Mouse (Mus musculus): Measurements from ENCODE around the gene Slc38a1.

Slc38a1 gene

GRCm38 (mm10) chr15:96617555-96617954, 25.2 kb downstream of the Slc38a1 start:
- DNase-seq (ENCODE audit: low read depth, low spot score) = no peak

- no peak for DNase-seq (ENCODE audit: low read depth, low spot score)
These were observed 34.0 kb downstream of the Slc38a1 start for GRCm38 (mm10) chr15:96608671-96609070.

GRCm38 (mm10) chr15:96607422-96607821, 35.3 kb downstream of the Slc38a1 start:
- no peak for DNase-seq (ENCODE audit: low read depth, low spot score)

- DNase-seq (ENCODE audit: low read depth, low spot score) = peak; percentile 12
These were observed 38.4 kb downstream of the Slc38a1 start for GRCm38 (mm10) chr15:96604282-96604681.

- no peak for DNase-seq (ENCODE audit: low read depth, low spot score)
These were observed 40.7 kb downstream of the Slc38a1 start for GRCm38 (mm10) chr15:96602043-96602442.

GRCm38 (mm10) chr15:96599852-96600781, 42.6 kb downstream of the Slc38a1 start:
- DNase-seq (ENCODE audit: low read depth, low spot score) = no peak

- no peak for DNase-seq (ENCODE audit: low read depth, low spot score)
These were observed 43.7 kb downstream of the Slc38a1 start for GRCm38 (mm10) chr15:96598888-96599578.

- no peak for DNase-seq (ENCODE audit: low read depth, low spot score)
These were observed 45.6 kb downstream of the Slc38a1 start for GRCm38 (mm10) chr15:96597116-96597515.

GRCm38 (mm10) chr15:96594316-96594715, 48.4 kb downstream of the Slc38a1 start:
- DNase-seq (ENCODE audit: low read depth, low spot score) = no peak

GRCm38 (mm10) chr15:96593866-96594265, 48.8 kb downstream of the Slc38a1 start:
- DNase-seq (ENCODE audit: low read depth, low spot score) = no peak

- DNase-seq (ENCODE audit: low read depth, low spot score) = no peak
These were observed 49.3 kb downstream of the Slc38a1 start for GRCm38 (mm10) chr15:96593457-96593856.

- no peak for DNase-seq (ENCODE audit: low read depth, low spot score)
These were observed 49.7 kb downstream of the Slc38a1 start for GRCm38 (mm10) chr15:96592976-96593375.

- no peak for DNase-seq (ENCODE audit: low read depth, low spot score)
These were observed 50.8 kb downstream of the Slc38a1 start for GRCm38 (mm10) chr15:96591876-96592417.

- no peak for DNase-seq (ENCODE audit: low read depth, low spot score)
These were observed 53.6 kb downstream of the Slc38a1 start for GRCm38 (mm10) chr15:96588996-96589657.

- DNase-seq (ENCODE audit: low read depth, low spot score) = no peak
These were observed 54.7 kb downstream of the Slc38a1 start for GRCm38 (mm10) chr15:96587998-96588397.

GRCm38 (mm10) chr15:96583371-96584008, 59.2 kb downstream of the Slc38a1 start:
- DNase-seq (ENCODE audit: low read depth, low spot score) = no peak

GRCm38 (mm10) chr15:96576998-96577397, 65.7 kb downstream of the Slc38a1 start:
- DNase-seq (ENCODE audit: low read depth, low spot score) = no peak

- DNase-seq (ENCODE audit: low read depth, low spot score) = no peak
These were observed 73.7 kb downstream of the Slc38a1 start for GRCm38 (mm10) chr15:96568983-96569363.

- no peak for DNase-seq (ENCODE audit: low read depth, low spot score)
These were observed 74.3 kb downstream of the Slc38a1 start for GRCm38 (mm10) chr15:96568271-96568982.

- no peak for DNase-seq (ENCODE audit: low read depth, low spot score)
These were observed 75.9 kb downstream of the Slc38a1 start for GRCm38 (mm10) chr15:96566850-96567271.

- no peak for DNase-seq (ENCODE audit: low read depth, low spot score)
These were observed 78.9 kb downstream of the Slc38a1 start for GRCm38 (mm10) chr15:96563852-96564251.

All from 3T3-L1 (cell line).